Mouse (Mus musculus): ENCODE results near the gene Tmem217. TPM values are rescaled to one million over a fixed set of nuclear protein-coding genes. Genes with fewer than 3 reads are reported as not detected.
"Not testable (repeated sequence)": the region's sequence is repeated elsewhere in the genome, so short reads cannot be mapped to it uniquely, and the experiment has no call there.

The Tmem217 gene
- polyA plus RNA-seq, 2 experiments from 2014 or later, result 0.62 TPM; not detected in 1

GRCm38 (mm10) chr17:29502005-29502668 lies 50.0 kb downstream of the Tmem217 start:
- no peak for ATAC-seq

GRCm38 (mm10) chr17:29500802-29501469 lies 51.2 kb downstream of the Tmem217 start:
- peak; percentile 51 for ATAC-seq

DNA sequence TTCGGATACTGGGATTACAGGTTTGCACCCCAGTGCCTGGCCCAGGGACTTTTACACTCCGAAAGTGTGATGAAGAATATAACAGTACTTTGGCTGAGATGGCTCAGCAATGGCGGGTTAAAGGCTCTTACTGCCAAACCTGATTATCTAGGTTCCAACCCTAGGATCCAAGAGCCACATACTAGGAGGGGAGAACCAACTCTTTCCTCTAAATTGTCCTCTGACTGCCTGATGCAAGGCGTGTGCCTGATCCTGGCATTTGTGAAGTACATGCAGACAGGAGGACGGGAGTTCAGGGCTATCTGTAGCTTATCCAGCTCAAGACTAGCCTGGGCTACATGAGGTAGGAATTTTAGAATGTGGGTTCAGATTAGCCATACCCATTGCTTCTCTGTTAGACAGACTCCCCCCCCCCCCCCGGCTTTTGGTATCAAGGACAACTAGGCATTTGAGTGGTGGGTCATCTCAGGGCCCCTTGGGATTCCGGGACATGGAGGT lies 51.9 kb downstream of the Tmem217 start:
- no peak for ATAC-seq

DNA sequence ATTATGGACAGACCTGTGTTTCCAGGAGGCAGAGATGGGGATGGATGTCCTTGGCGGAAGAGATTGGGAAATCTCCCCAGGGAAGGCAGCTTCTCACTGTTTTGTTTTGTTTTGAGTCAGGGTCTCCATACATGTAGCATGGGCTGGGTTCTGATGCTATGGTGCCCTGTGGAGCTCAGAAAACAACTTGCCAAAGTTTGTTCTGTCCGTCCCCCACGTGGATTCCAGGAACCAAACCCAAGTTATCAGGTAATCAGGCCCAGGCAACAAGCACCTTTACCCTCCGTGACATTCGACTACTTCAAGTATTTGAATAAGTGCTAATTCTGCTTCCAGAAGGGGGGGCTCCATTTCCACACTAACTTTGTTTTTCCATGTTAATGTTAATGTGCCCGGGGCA lies 52.7 kb downstream of the Tmem217 start:
- no peak for ATAC-seq

GRCm38 (mm10) chr17:29498952-29499351 lies 53.2 kb downstream of the Tmem217 start:
- not testable (repeated sequence) for ATAC-seq

- ATAC-seq, result no peak
Observed at GRCm38 (mm10) chr17:29498028-29498427, 54.2 kb downstream of the Tmem217 start.

- not testable (repeated sequence) for ATAC-seq
Observed at GRCm38 (mm10) chr17:29497481-29497880, 54.7 kb downstream of the Tmem217 start.

DNA sequence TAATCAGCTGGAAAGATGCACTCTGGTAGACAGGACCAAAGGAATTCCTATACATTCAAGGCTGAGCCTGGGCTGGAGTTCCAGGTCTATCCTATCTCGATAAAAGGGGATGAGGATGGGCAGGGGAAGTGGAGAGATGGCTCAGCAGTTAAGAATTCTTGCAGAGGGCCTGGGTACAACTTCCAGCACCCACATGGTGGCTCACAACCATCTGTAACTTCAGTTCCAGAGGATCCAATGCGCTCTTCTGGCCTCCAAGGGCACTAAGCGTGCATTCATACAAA lies 55.2 kb downstream of the Tmem217 start:
- no peak for ATAC-seq

DNA sequence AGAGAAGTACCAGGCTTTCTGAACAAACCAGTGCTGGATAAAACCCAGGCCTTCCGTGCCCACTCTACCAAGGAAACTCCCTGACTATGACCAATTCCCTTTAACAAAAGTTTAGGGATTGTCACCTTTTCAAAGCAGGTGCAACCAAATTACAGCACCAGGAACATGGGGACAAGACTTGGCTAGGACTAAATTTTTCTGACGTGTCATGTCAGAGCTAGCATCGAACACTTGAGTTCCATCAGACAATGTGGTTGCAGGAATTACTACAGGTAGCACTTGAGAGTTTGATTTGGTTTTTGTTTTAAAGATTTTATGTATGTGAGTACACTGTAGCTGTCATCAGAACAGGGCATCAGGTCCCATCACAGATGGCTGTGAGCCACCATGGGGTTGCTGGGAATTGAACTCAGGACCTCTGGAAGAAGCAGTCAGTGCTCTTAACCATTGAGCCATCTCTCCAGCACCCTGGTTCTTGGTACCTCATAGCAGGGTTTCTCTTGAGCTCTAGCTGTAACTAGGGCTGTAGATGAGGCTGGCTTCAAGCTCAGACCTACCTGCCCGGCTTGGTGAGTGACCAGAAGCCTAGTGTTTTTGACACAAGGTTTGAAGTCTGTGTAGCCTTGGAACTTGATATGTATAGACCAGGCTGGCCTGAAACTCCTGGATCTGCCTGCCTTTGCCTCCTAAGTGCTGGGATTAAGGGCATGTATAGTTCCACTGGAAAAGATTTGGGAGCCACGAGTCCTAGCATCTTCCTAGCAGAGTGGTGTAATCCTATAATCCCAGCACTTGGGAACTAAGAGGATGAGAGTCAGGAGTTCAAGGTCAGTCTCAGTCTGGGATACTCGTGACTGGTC lies 55.7 kb downstream of the Tmem217 start:
- ATAC-seq, result no peak

- no peak for ATAC-seq
Observed at GRCm38 (mm10) chr17:29494732-29495076, 57.5 kb downstream of the Tmem217 start.

- peak; percentile 50 for ATAC-seq
Observed at GRCm38 (mm10) chr17:29494062-29494731, 58.0 kb downstream of the Tmem217 start.

GRCm38 (mm10) chr17:29493461-29493980 lies 58.7 kb downstream of the Tmem217 start:
- no peak for ATAC-seq

- ATAC-seq, result peak; percentile 18
Observed at GRCm38 (mm10) chr17:29492269-29493191, 59.7 kb downstream of the Tmem217 start.

GRCm38 (mm10) chr17:29491591-29492268 lies 60.5 kb downstream of the Tmem217 start:
- ATAC-seq, result no peak

DNA sequence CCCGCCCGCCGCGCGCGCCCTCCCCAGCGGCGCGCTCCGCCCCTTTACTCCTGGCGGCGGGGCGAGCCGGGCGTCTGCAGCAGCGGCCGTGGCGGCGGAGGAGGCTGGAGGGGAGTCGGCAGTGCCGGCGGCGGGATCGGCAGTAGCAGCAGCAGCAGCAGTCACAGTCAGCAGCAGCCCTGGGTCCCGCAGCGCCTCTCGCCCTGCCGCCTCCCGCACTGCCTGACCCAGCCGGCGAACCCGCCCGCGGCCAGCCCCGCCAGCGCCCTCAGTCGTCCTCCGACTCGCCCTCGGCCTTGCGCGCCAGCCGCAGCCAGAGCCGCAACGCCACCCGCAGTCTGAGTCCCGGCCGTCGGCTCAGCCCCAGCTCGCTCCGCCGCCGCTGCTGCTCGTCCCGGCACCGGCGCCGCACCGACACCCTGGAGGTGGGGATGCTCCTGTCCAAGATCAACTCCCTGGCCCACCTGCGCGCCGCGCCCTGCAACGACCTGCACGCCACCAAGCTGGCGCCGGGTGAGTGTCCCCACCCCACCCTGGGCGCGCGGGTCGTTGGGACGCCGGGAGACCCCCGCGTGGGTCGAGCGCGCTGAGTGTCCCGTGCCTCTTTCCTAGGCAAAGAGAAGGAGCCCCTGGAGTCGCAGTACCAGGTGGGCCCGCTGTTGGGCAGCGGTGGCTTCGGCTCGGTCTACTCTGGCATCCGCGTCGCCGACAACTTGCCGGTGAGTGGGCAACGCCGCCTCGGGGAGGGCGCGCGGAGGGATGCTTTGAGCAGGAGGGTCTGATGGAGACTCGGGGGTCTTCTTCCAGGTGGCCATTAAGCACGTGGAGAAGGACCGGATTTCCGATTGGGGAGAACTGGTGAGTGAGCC lies 61.2 kb downstream of the Tmem217 start, which contains the start of gene Pim1:
Pim1 (plus strand) TSS at position 41 of the 869 bp plus-strand sequence.
- peak; percentile 29 for ATAC-seq

GRCm38 (mm10) chr17:29489971-29490712 lies 62.0 kb downstream of the Tmem217 start:
- peak; percentile 56 for ATAC-seq

GRCm38 (mm10) chr17:29488978-29489970 lies 62.9 kb downstream of the Tmem217 start:
- ATAC-seq, result no peak

All from CD4-positive, CD25-positive, alpha-beta regulatory T cell, adult 4 months (primary cell).